Mouse (Mus musculus): ENCODE data around the gene Icam1. TPM values are rescaled to one million over a fixed set of nuclear protein-coding genes. Genes with fewer than 3 reads are reported as not detected.
"Not testable (repeated sequence)": the region's sequence is repeated elsewhere in the genome, so short reads cannot be mapped to it uniquely, and the experiment has no call there.

The Icam1 gene
- polyA plus RNA-seq, 1 experiment from 2014 or later, result 1.4 TPM

GRCm38 (mm10) chr9:21002270-21002626 is 13.5 kb upstream of the Icam1 start:
- peak overlapping the region; percentile 79 for H3K9ac ChIP-seq (replicated peaks; ENCODE audit: low read depth, low read length)
- 10% methylated on average over 7 of the region's 7 CpGs for WGBS
- H3K9me3 ChIP-seq (ENCODE audit: control insufficient read depth, low read length), result no peaks in the 10 kb centered on the region
- H3K4me1 ChIP-seq (ENCODE audit: control insufficient read depth, insufficient read depth, low read length), result peaks cover 5% of the 10 kb centered on the region; the same call in 1 of the 2 replicates
- peak overlapping the region; percentile 88 for H3K27ac ChIP-seq (ENCODE audit: low read depth, low read length)
- peak; percentile 47 for ATAC-seq (ENCODE audit: low read depth)
- peak overlapping the region; percentile 79 for H3K4me3 ChIP-seq (ENCODE audit: low read depth, low read length)
- peaks cover 8% of the 10 kb centered on the region for H3K36me3 ChIP-seq (ENCODE audit: control insufficient read depth, insufficient read depth, low read length)
- H3K4me2 ChIP-seq (ENCODE audit: low read depth, low read length), result peak overlapping the region; percentile 61
- no peaks in the 10 kb centered on the region for H3K27me3 ChIP-seq (ENCODE audit: control insufficient read depth, insufficient read depth, low read length)

- peak within 1 kb of the TSS; percentile 88 for H3K27ac ChIP-seq (ENCODE audit: low read depth, low read length)
- H3K4me3 ChIP-seq (ENCODE audit: low read depth, low read length), result peak within 1 kb of the TSS; percentile 79
- 1% methylated on average over 72 of the region's 72 CpGs for WGBS
- H3K4me2 ChIP-seq (ENCODE audit: low read depth, low read length), result peak within 1 kb of the TSS; percentile 61
- peaks cover 5% of the 10 kb centered on the region; the same call in 1 of the 2 replicates for H3K4me1 ChIP-seq (ENCODE audit: control insufficient read depth, insufficient read depth, low read length)
- peak within 1 kb of the TSS; percentile 79 for H3K9ac ChIP-seq (replicated peaks; ENCODE audit: low read depth, low read length)
- no peaks in the 10 kb centered on the region for H3K9me3 ChIP-seq (ENCODE audit: control insufficient read depth, low read length)
- peaks cover 14% of the 10 kb centered on the region for H3K36me3 ChIP-seq (ENCODE audit: control insufficient read depth, insufficient read depth, low read length)
- no peaks in the 10 kb centered on the region for H3K27me3 ChIP-seq (ENCODE audit: control insufficient read depth, insufficient read depth, low read length)
- ATAC-seq (ENCODE audit: low read depth), result peak; percentile 93
Measured at GRCm38 (mm10) chr9:21002627-21003551, 12.9 kb upstream of the Icam1 start, which contains the start of gene Mrpl4. TSS of gene Mrpl4 (plus strand) at chr9:21002738.

- H3K9ac ChIP-seq (replicated peaks; ENCODE audit: low read depth, low read length), result no peak overlapping the region
- H3K4me1 ChIP-seq (ENCODE audit: control insufficient read depth, insufficient read depth, low read length), result peaks cover 5% of the 10 kb centered on the region; the same call in 1 of the 2 replicates
- peaks cover 23% of the 10 kb centered on the region for H3K36me3 ChIP-seq (ENCODE audit: control insufficient read depth, insufficient read depth, low read length)
- H3K4me3 ChIP-seq (ENCODE audit: low read depth, low read length), result no peak overlapping the region
- H3K27ac ChIP-seq (ENCODE audit: low read depth, low read length), result no peak overlapping the region
- no peaks in the 10 kb centered on the region for H3K27me3 ChIP-seq (ENCODE audit: control insufficient read depth, insufficient read depth, low read length)
- H3K9me3 ChIP-seq (ENCODE audit: control insufficient read depth, low read length), result no peaks in the 10 kb centered on the region
- 93% methylated on average over 10 of the region's 10 CpGs for WGBS
- ATAC-seq (ENCODE audit: low read depth), result no peak
- no peak overlapping the region for H3K4me2 ChIP-seq (ENCODE audit: low read depth, low read length)
Measured at GRCm38 (mm10) chr9:21007313-21007952, 8.4 kb upstream of the Icam1 start.

- Histone ChIP-seq H3K27ac (ENCODE audit: low read depth, low read length) (no peak overlapping the region), H3K9me3 (ENCODE audit: control insufficient read depth, low read length) (no peaks in the 10 kb centered on the region), H3K4me3 (ENCODE audit: low read depth, low read length) (no peak overlapping the region), H3K36me3 (ENCODE audit: control insufficient read depth, insufficient read depth, low read length) (peaks cover 23% of the 10 kb centered on the region), H3K4me1 (ENCODE audit: control insufficient read depth, insufficient read depth, low read length) (peaks cover 5% of the 10 kb centered on the region; the same call in 1 of the 2 replicates), H3K4me2 (ENCODE audit: low read depth, low read length) (no peak overlapping the region), H3K9ac (replicated peaks; ENCODE audit: low read depth, low read length) (no peak overlapping the region), H3K27me3 (ENCODE audit: control insufficient read depth, insufficient read depth, low read length) (no peaks in the 10 kb centered on the region)
- 88% methylated on average over 7 of the region's 7 CpGs for WGBS
- ATAC-seq (ENCODE audit: low read depth), result no peak
Measured at GRCm38 (mm10) chr9:21008007-21008406, 7.8 kb upstream of the Icam1 start.

- no peaks in the 10 kb centered on the region for H3K4me1 ChIP-seq (ENCODE audit: control insufficient read depth, insufficient read depth, low read length)
- H3K9me3 ChIP-seq (ENCODE audit: control insufficient read depth, low read length), result no peaks in the 10 kb centered on the region
Measured at GRCm38 (mm10) chr9:21010362-21010761, 5.4 kb upstream of the Icam1 start.

GRCm38 (mm10) chr9:21010939-21011541 is 4.7 kb upstream of the Icam1 start:
- WGBS, result 72% methylated on average over 9 of the region's 9 CpGs
- H3K4me1 ChIP-seq (ENCODE audit: control insufficient read depth, insufficient read depth, low read length); H3K4me3 ChIP-seq (ENCODE audit: low read depth, low read length); H3K4me2 ChIP-seq (ENCODE audit: low read depth, low read length); H3K9me3 ChIP-seq (ENCODE audit: control insufficient read depth, low read length); H3K9ac ChIP-seq (replicated peaks; ENCODE audit: low read depth, low read length); H3K27ac ChIP-seq (ENCODE audit: low read depth, low read length); ATAC-seq (ENCODE audit: low read depth): not testable (repeated sequence)
- peaks cover 22% of the 10 kb centered on the region; the same call in 1 of the 2 replicates for H3K36me3 ChIP-seq (ENCODE audit: control insufficient read depth, insufficient read depth, low read length)
- H3K27me3 ChIP-seq (ENCODE audit: control insufficient read depth, insufficient read depth, low read length), result peaks cover 12% of the 10 kb centered on the region

More at GRCm38 (mm10) chr9:21010362-21010761, 5.4 kb upstream of the Icam1 start:
- WGBS, result 71% methylated on average over 2 of the region's 2 CpGs
- Histone ChIP-seq H3K4me2 (ENCODE audit: low read depth, low read length) (no peak overlapping the region), H3K36me3 (ENCODE audit: control insufficient read depth, insufficient read depth, low read length) (peaks cover 23% of the 10 kb centered on the region; the same call in 1 of the 2 replicates), H3K9ac (replicated peaks; ENCODE audit: low read depth, low read length) (no peak overlapping the region), H3K27me3 (ENCODE audit: control insufficient read depth, insufficient read depth, low read length) (peaks cover 6% of the 10 kb centered on the region), H3K27ac (ENCODE audit: low read depth, low read length) (no peak overlapping the region), H3K4me3 (ENCODE audit: low read depth, low read length) (no peak overlapping the region)
- ATAC-seq (ENCODE audit: low read depth), result no peak

- H3K36me3 ChIP-seq (ENCODE audit: control insufficient read depth, insufficient read depth, low read length), result peaks cover 17% of the 10 kb centered on the region; the same call in 1 of the 2 replicates
- no peak overlapping the region for H3K27ac ChIP-seq (ENCODE audit: low read depth, low read length)
- WGBS, result 70% methylated on average over 5 of the region's 5 CpGs
- no peak overlapping the region for H3K4me3 ChIP-seq (ENCODE audit: low read depth, low read length)
- H3K9ac ChIP-seq (replicated peaks; ENCODE audit: low read depth, low read length), result no peak overlapping the region
- peaks cover 16% of the 10 kb centered on the region for H3K27me3 ChIP-seq (ENCODE audit: control insufficient read depth, insufficient read depth, low read length)
- H3K4me2 ChIP-seq (ENCODE audit: low read depth, low read length), result no peak overlapping the region
- no peaks in the 10 kb centered on the region for H3K9me3 ChIP-seq (ENCODE audit: control insufficient read depth, low read length)
- no peak for ATAC-seq (ENCODE audit: low read depth)
- H3K4me1 ChIP-seq (ENCODE audit: control insufficient read depth, insufficient read depth, low read length), result no peaks in the 10 kb centered on the region
Measured at GRCm38 (mm10) chr9:21011846-21012312, 3.9 kb upstream of the Icam1 start.

- peaks cover 14% of the 10 kb centered on the region; the same call in 1 of the 2 replicates for H3K36me3 ChIP-seq (ENCODE audit: control insufficient read depth, insufficient read depth, low read length)
- WGBS, result 33% methylated on average over 1 of the region's 1 CpGs
- H3K4me2 ChIP-seq (ENCODE audit: low read depth, low read length), result no peak overlapping the region
- ATAC-seq (ENCODE audit: low read depth), result no peak
- no peaks in the 10 kb centered on the region for H3K4me1 ChIP-seq (ENCODE audit: control insufficient read depth, insufficient read depth, low read length)
- no peak overlapping the region for H3K27ac ChIP-seq (ENCODE audit: low read depth, low read length)
- no peak overlapping the region for H3K9ac ChIP-seq (replicated peaks; ENCODE audit: low read depth, low read length)
- H3K4me3 ChIP-seq (ENCODE audit: low read depth, low read length), result no peak overlapping the region
- no peaks in the 10 kb centered on the region for H3K9me3 ChIP-seq (ENCODE audit: control insufficient read depth, low read length)
- peaks cover 19% of the 10 kb centered on the region for H3K27me3 ChIP-seq (ENCODE audit: control insufficient read depth, insufficient read depth, low read length)
Measured at GRCm38 (mm10) chr9:21012368-21012767, 3.4 kb upstream of the Icam1 start.
